Mouse (Mus musculus) CD8-positive naive resting alpha-beta T cell, adult 2 months (primary cell): ENCODE data around the gene Rhobtb3.
A peak's percentile ranks its signal among the peaks of the same experiment; 100 is the strongest.
"Not testable (repeated sequence)": the region's sequence is repeated elsewhere in the genome, so short reads cannot be mapped to it uniquely, and the experiment has no call there.

Experiments used
- DNase-seq, 2 experiments: peaks; one replicate each; pipeline ENCODE4 v3.0.0; 2022; ENCODE audit warnings: low read depth in 2 of 2, low spot score in 2 of 2

Gene Rhobtb3

GRCm38 (mm10) chr13:75930023-75930422, 13.7 kb downstream of the Rhobtb3 start:
- no peak for DNase-seq

GRCm38 (mm10) chr13:75929071-75929470, 14.7 kb downstream of the Rhobtb3 start:
- DNase-seq: not testable (repeated sequence)

- no peak for DNase-seq
Observed at GRCm38 (mm10) chr13:75927951-75928350, 15.8 kb downstream of the Rhobtb3 start.

- no peak for DNase-seq
Observed at GRCm38 (mm10) chr13:75914151-75914550, 29.6 kb downstream of the Rhobtb3 start.

- no peak for DNase-seq
Observed at GRCm38 (mm10) chr13:75908187-75908586, 35.5 kb downstream of the Rhobtb3 start.

- no peak for DNase-seq
Observed at GRCm38 (mm10) chr13:75907133-75907532, 36.6 kb downstream of the Rhobtb3 start.

- DNase-seq: no peak
Observed at GRCm38 (mm10) chr13:75904660-75905059, 39.1 kb downstream of the Rhobtb3 start.

GRCm38 (mm10) chr13:75900928-75901327, 42.8 kb downstream of the Rhobtb3 start:
- not testable (repeated sequence) for DNase-seq

GRCm38 (mm10) chr13:75892876-75893275, 50.8 kb downstream of the Rhobtb3 start:
- no peak for DNase-seq

- no peak for DNase-seq
Observed at GRCm38 (mm10) chr13:75892291-75892690, 51.4 kb downstream of the Rhobtb3 start.

GRCm38 (mm10) chr13:75891868-75892267, 51.9 kb downstream of the Rhobtb3 start:
- DNase-seq: no peak

- DNase-seq: no peak
Observed at GRCm38 (mm10) chr13:75883792-75884191, 59.9 kb downstream of the Rhobtb3 start.

- no peak for DNase-seq
Observed at GRCm38 (mm10) chr13:75880501-75880900, 63.2 kb downstream of the Rhobtb3 start.

- DNase-seq: no peak
Observed at GRCm38 (mm10) chr13:75879756-75880155, 64.0 kb downstream of the Rhobtb3 start.

- peak; percentile 6 to 15 for DNase-seq
Observed at GRCm38 (mm10) chr13:75877907-75878306, 65.8 kb downstream of the Rhobtb3 start.

- no peak for DNase-seq
Observed at GRCm38 (mm10) chr13:75876592-75876991, 67.1 kb downstream of the Rhobtb3 start.

GRCm38 (mm10) chr13:75876188-75876587, 67.5 kb downstream of the Rhobtb3 start:
- not testable (repeated sequence) for DNase-seq

- no peak for DNase-seq
Observed at GRCm38 (mm10) chr13:75874608-75875376, 68.9 kb downstream of the Rhobtb3 start.

GRCm38 (mm10) chr13:75867876-75868275, 75.8 kb downstream of the Rhobtb3 start:
- DNase-seq: no peak

GRCm38 (mm10) chr13:75865486-75866184, 78.1 kb downstream of the Rhobtb3 start:
- DNase-seq: no peak

GRCm38 (mm10) chr13:75859264-75859844, 84.4 kb downstream of the Rhobtb3 start:
- no peak for DNase-seq

- DNase-seq: no peak
Observed at GRCm38 (mm10) chr13:75853118-75853517, 90.6 kb downstream of the Rhobtb3 start.
